Mouse (Mus musculus) CH12.LX (cell line): ENCODE data around the gene Tnfaip3. TPM values are rescaled to one million over a fixed set of nuclear protein-coding genes. Genes with fewer than 3 reads are reported as not detected.

Experiments used
- DNase-seq: peaks from one replicate; pipeline ENCODE4 v3.0.0-alpha.2; 2013; ENCODE audit errors: extremely low read depth
- H3K27ac ChIP-seq: 2 replicates; pipeline ENCODE4 v1.5.1; 2012; ENCODE audit warnings: low read depth, mild to moderate bottlenecking, control low read depth, moderate library complexity; ENCODE audit not compliant: insufficient read depth
- H3K27me3 ChIP-seq: replicated peaks from 2 replicates; pipeline ENCODE3; 2012; ENCODE audit warnings: inconsistent platforms
- H3K36me3 ChIP-seq, 2 experiments: replicated peaks in 1 of 2; 2 replicates each; pipeline versions ENCODE3 to v1.6.1; 2012; ENCODE audit warnings: inconsistent platforms in 1 of 2, low read length in 1 of 2, mild to moderate bottlenecking in 1 of 2, mixed read lengths in 1 of 2, moderate library complexity in 1 of 2; ENCODE audit not compliant: control insufficient read depth in 1 of 2, insufficient read depth in 1 of 2
- H3K4me1 ChIP-seq, 2 experiments: 2 replicates each; pipeline ENCODE4 v1.6.1; 2012; ENCODE audit warnings: inconsistent platforms in 1 of 2, moderate library complexity in 1 of 2; ENCODE audit not compliant: insufficient read depth in 2 of 2, control insufficient read depth in 1 of 2
- H3K4me2 ChIP-seq: 2 replicates; pipeline ENCODE4 v1.6.1; 2012; ENCODE audit warnings: low read depth, mild to moderate bottlenecking, control low read depth; ENCODE audit not compliant: poor library complexity, insufficient read depth, severe bottlenecking
- H3K4me3 ChIP-seq, 3 experiments: fragments of 150-350 bp in 1 of 3; sonication (generic) in 1 of 3; replicated peaks in 1 of 3; 2 replicates each; pipeline versions ENCODE3 to v1.5.1; 2011 to 2012; ENCODE audit warnings: low read depth in 2 of 3, low read length in 2 of 3, mild to moderate bottlenecking in 2 of 3, moderate library complexity in 2 of 3, control low read depth in 1 of 3, improper control_type of control experiment in 1 of 3, inconsistent platforms in 1 of 3, mixed read lengths in 1 of 3; ENCODE audit not compliant: poor library complexity in 1 of 3
- H3K79me2 ChIP-seq: replicated peaks from 2 replicates; pipeline ENCODE4 v1.6.1; 2012; ENCODE audit warnings: mild to moderate bottlenecking, moderate library complexity; ENCODE audit not compliant: control insufficient read depth, poor library complexity, insufficient read depth, severe bottlenecking; ENCODE audit errors: extremely low read depth
- H3K9ac ChIP-seq: 2 replicates; pipeline ENCODE4 v1.6.1; 2012; ENCODE audit warnings: low read depth, mild to moderate bottlenecking, control low read depth, moderate library complexity; ENCODE audit not compliant: insufficient read depth
- H3K9me3 ChIP-seq: replicated peaks from 2 replicates; pipeline ENCODE3; 2012; ENCODE audit warnings: low read length, inconsistent platforms, mixed read lengths
- BHLHE40 ChIP-seq: IDR thresholded peaks from 2 replicates; pipeline ENCODE4 v1.6.1; 2011; ENCODE audit warnings: mild to moderate bottlenecking, low read depth, low read length, improper control_type of control experiment
- CHD1 ChIP-seq: IDR thresholded peaks from 2 replicates; pipeline ENCODE4 v1.6.1; 2012; ENCODE audit warnings: low read depth, low read length, improper control_type of control experiment, inconsistent platforms
- CHD2 ChIP-seq: IDR thresholded peaks from 2 replicates; pipeline ENCODE4 v1.6.1; 2011; ENCODE audit warnings: low read length, improper control_type of control experiment
- CTCF ChIP-seq, 2 experiments: IDR thresholded peaks in 1 of 2; conservative IDR thresholded peaks in 1 of 2; 2 replicates each; pipeline ENCODE4 v1.5.1; 2011 to 2012; ENCODE audit warnings: low read depth in 2 of 2, low read length in 2 of 2, improper control_type of control experiment in 1 of 2, inconsistent platforms in 1 of 2, mild to moderate bottlenecking in 1 of 2, moderate library complexity in 1 of 2
- E2F4 ChIP-seq: IDR thresholded peaks from 2 replicates; pipeline ENCODE4 v1.6.1; 2011; ENCODE audit warnings: low read depth, low read length, improper control_type of control experiment; ENCODE audit not compliant: insufficient replicate concordance
- ELF1 ChIP-seq: IDR thresholded peaks from 2 replicates; pipeline ENCODE4 v1.6.1; 2014; ENCODE audit warnings: low read depth, mild to moderate bottlenecking, inconsistent platforms, low read length, improper control_type of control experiment
- EP300 ChIP-seq: IDR thresholded peaks from 2 replicates; pipeline ENCODE4 v1.6.1; 2011; ENCODE audit warnings: low read length, improper control_type of control experiment
- ETS1 ChIP-seq: conservative IDR thresholded peaks from 2 replicates; pipeline ENCODE4 v1.6.1; 2012; ENCODE audit warnings: low read depth, mild to moderate bottlenecking, inconsistent platforms, low read length, improper control_type of control experiment, moderate library complexity
- GABPA ChIP-seq: IDR thresholded peaks from 2 replicates; pipeline ENCODE4 v1.6.1; 2012; ENCODE audit warnings: low read depth, low read length, improper control_type of control experiment, inconsistent platforms; ENCODE audit not compliant: insufficient replicate concordance
- HCFC1 ChIP-seq: IDR thresholded peaks from 2 replicates; pipeline ENCODE4 v1.6.1; 2012; ENCODE audit warnings: low read depth, mild to moderate bottlenecking, inconsistent platforms, low read length, improper control_type of control experiment
- IRF4 ChIP-seq: IDR thresholded peaks from 2 replicates; pipeline ENCODE4 v1.6.1; 2014; ENCODE audit warnings: low read depth, mild to moderate bottlenecking, inconsistent platforms, low read length, improper control_type of control experiment
- JUN ChIP-seq: IDR thresholded peaks from 2 replicates; pipeline ENCODE4 v1.6.1; 2011; ENCODE audit warnings: low read depth, mild to moderate bottlenecking, low read length, improper control_type of control experiment, moderate library complexity; ENCODE audit not compliant: insufficient read depth
- JUND ChIP-seq: conservative IDR thresholded peaks from 2 replicates; pipeline ENCODE4 v1.6.1; 2011; ENCODE audit warnings: low read depth, low read length, improper control_type of control experiment
- KAT2A ChIP-seq: IDR thresholded peaks from 2 replicates; pipeline ENCODE4 v1.6.1; 2012; ENCODE audit warnings: low read length, improper control_type of control experiment, inconsistent platforms; ENCODE audit not compliant: insufficient replicate concordance
- MAFK ChIP-seq: IDR thresholded peaks from 2 replicates; pipeline ENCODE4 v1.6.1; 2011; ENCODE audit warnings: low read length, improper control_type of control experiment; ENCODE audit not compliant: insufficient replicate concordance
- MAX ChIP-seq: IDR thresholded peaks from 2 replicates; pipeline ENCODE4 v1.6.1; 2011; ENCODE audit warnings: low read length, improper control_type of control experiment
- MAZ ChIP-seq: IDR thresholded peaks from 2 replicates; pipeline ENCODE4 v1.6.1; 2012; ENCODE audit warnings: low read depth, mild to moderate bottlenecking, inconsistent platforms, low read length, improper control_type of control experiment, moderate library complexity
- MEF2A ChIP-seq: IDR thresholded peaks from 2 replicates; pipeline ENCODE4 v1.6.1; 2014; ENCODE audit warnings: low read depth, mild to moderate bottlenecking, inconsistent platforms, low read length, improper control_type of control experiment, borderline replicate concordance
- MXI1 ChIP-seq: IDR thresholded peaks from 2 replicates; pipeline ENCODE4 v1.6.1; 2011; ENCODE audit warnings: mild to moderate bottlenecking, low read depth, low read length, improper control_type of control experiment
- MYC ChIP-seq: IDR thresholded peaks from 2 replicates; pipeline ENCODE4 v1.6.1; 2011; ENCODE audit warnings: low read depth, mild to moderate bottlenecking, improper control_type of control experiment, low read length
- NELFE ChIP-seq: IDR thresholded peaks from 2 replicates; pipeline ENCODE4 v1.6.1; 2011; ENCODE audit warnings: low read depth, low read length, improper control_type of control experiment
- NRF1 ChIP-seq: IDR thresholded peaks from 2 replicates; pipeline ENCODE4 v1.6.1; 2014; ENCODE audit warnings: low read depth, mild to moderate bottlenecking, inconsistent platforms, low read length, improper control_type of control experiment, moderate library complexity
- PAX5 ChIP-seq: IDR thresholded peaks from 2 replicates; pipeline ENCODE4 v1.6.1; 2012; ENCODE audit warnings: low read length, inconsistent platforms, mixed read lengths
- POLR2A ChIP-seq: IDR thresholded peaks from 2 replicates; pipeline ENCODE4 v1.6.1; 2011; ENCODE audit warnings: low read depth, mild to moderate bottlenecking, improper control_type of control experiment, low read length
- POLR2AphosphoS2 ChIP-seq: IDR thresholded peaks from 2 replicates; pipeline ENCODE4 v1.6.1; 2011; ENCODE audit warnings: low read depth, low read length, improper control_type of control experiment
- RAD21 ChIP-seq: IDR thresholded peaks from 2 replicates; pipeline ENCODE4 v1.6.1; 2011; ENCODE audit warnings: low read depth, mild to moderate bottlenecking, low read length, improper control_type of control experiment, moderate library complexity
- RCOR1 ChIP-seq: conservative IDR thresholded peaks from 2 replicates; pipeline ENCODE4 v1.6.1; 2012; ENCODE audit warnings: low read depth, mild to moderate bottlenecking, inconsistent platforms, low read length, improper control_type of control experiment
- SIN3A ChIP-seq: IDR thresholded peaks from 2 replicates; pipeline ENCODE4 v1.6.1; 2012; ENCODE audit warnings: low read length, improper control_type of control experiment, inconsistent platforms
- SMC3 ChIP-seq: IDR thresholded peaks from 2 replicates; pipeline ENCODE4 v1.6.1; 2011; ENCODE audit warnings: low read depth, low read length, improper control_type of control experiment
- TBP ChIP-seq: conservative IDR thresholded peaks from 2 replicates; pipeline ENCODE4 v1.6.1; 2011; ENCODE audit warnings: low read depth, low read length, improper control_type of control experiment
- TCF12 ChIP-seq: IDR thresholded peaks from 2 replicates; pipeline ENCODE4 v1.6.1; 2014; ENCODE audit warnings: low read depth, mild to moderate bottlenecking, inconsistent platforms, low read length, improper control_type of control experiment
- UBTF ChIP-seq: IDR thresholded peaks from 2 replicates; pipeline ENCODE4 v1.6.1; 2012; ENCODE audit warnings: low read depth, mild to moderate bottlenecking, inconsistent platforms, low read length, improper control_type of control experiment, moderate library complexity
- USF1 ChIP-seq: IDR thresholded peaks from 2 replicates; pipeline ENCODE4 v1.6.1; 2014; ENCODE audit warnings: low read depth, mild to moderate bottlenecking, inconsistent platforms, low read length, improper control_type of control experiment
- USF2 ChIP-seq: conservative IDR thresholded peaks from 2 replicates; pipeline ENCODE4 v1.6.1; 2011; ENCODE audit warnings: low read depth, low read length, improper control_type of control experiment
- ZC3H11A ChIP-seq: IDR thresholded peaks from 2 replicates; pipeline ENCODE4 v1.6.1; 2012; ENCODE audit warnings: low read depth, mild to moderate bottlenecking, inconsistent platforms, low read length, improper control_type of control experiment
- ZKSCAN1 ChIP-seq: IDR thresholded peaks from 2 replicates; pipeline ENCODE4 v1.6.1; 2012; ENCODE audit warnings: low read depth, inconsistent platforms, low read length, improper control_type of control experiment, borderline replicate concordance
- ZMIZ1 ChIP-seq: IDR thresholded peaks from 2 replicates; pipeline ENCODE4 v1.6.1; 2012; ENCODE audit warnings: low read depth, mild to moderate bottlenecking, inconsistent platforms, low read length, improper control_type of control experiment
- ZNF384 ChIP-seq: IDR thresholded peaks from 2 replicates; pipeline ENCODE4 v1.6.1; 2012; ENCODE audit warnings: low read depth, low read length, improper control_type of control experiment, inconsistent platforms
- dilution Hi-C: fragments of 300-500 bp; cut with MboI; formaldehyde crosslinking; loops from 2 replicates; pipeline ENCODE4 v1.14.3; 2020; ENCODE audit warnings: low sequenced_read_pairs; ENCODE audit not compliant: extremely low pct_unique_long_range_greater_than_20kb, extremely low pct_ligation_motif_present
- in situ Hi-C: fragments of 300-500 bp; cut with MboI; formaldehyde crosslinking; loops from 3 replicates; pipeline ENCODE4 v1.14.3; 2019; ENCODE audit warnings: low sequenced_read_pairs, low pct_ligation_motif_present, low pct_unique_long_range_greater_than_20kb, mixed read lengths
- polyA plus RNA-seq: library from polyadenylated mRNA; unstranded; fragments of >175 nt; gene quantifications from 2 replicates; pipeline ENCODE4 v1.2.1, GENCODE M21; 2012; ENCODE audit warnings: low read depth; ENCODE audit not compliant: insufficient read length
- total RNA-seq, 2 experiments: library from RNA; depleted of rRNA; stranded (reverse); fragments of 300-350 nt in 1 of 2; fragments of >200 nt in 1 of 2; gene quantifications; 2 replicates each; pipeline ENCODE4 v1.2.3; 2012 to 2014

Tnfaip3 gene
- total and polyA plus RNA-seq, 3 experiments = 24.6 to 95.3 (median 51.7) TPM

GRCm38 (mm10) chr10:18987046-18987906 is 28.2 kb downstream of the Tnfaip3 start:
- in situ Hi-C loops = no loop called here
- TF ChIP-seq MXI1 (peak; percentile 48; the same call in 1 of the 2 replicates), USF2 (no peak), TBP (peak; percentile 60; the same call in 1 of the 2 replicates), POLR2AphosphoS2 (no peak), SIN3A (peak; percentile 85; the same call in 1 of the 2 replicates), ZC3H11A (no peak), SMC3 (no peak), ZMIZ1 (no peak), ZKSCAN1 (no peak), GABPA (no peak), USF1 (no peak), EP300 (no peak), PAX5 (no peak), CTCF (conservative IDR thresholded peaks at IDR 0.05 in 1 of 2, IDR thresholded peaks at IDR 0.05 in 1 of 2; ENCODE audit: low read depth in 2 of 2, low read length in 2 of 2) (no peak), UBTF (no peak; the same call in 1 of the 2 replicates), ELF1 (no peak), JUND (no peak), TCF12 (peak; percentile 58), CHD1 (peak; percentile 89), NELFE (no peak), MEF2A (no peak), MAFK (no peak; the same call in 1 of the 2 replicates), E2F4 (no peak), KAT2A (no peak), RCOR1 (peak; percentile 85; the same call in 1 of the 2 replicates), POLR2A (no peak; the same call in 1 of the 2 replicates), RAD21 (no peak; the same call in 1 of the 2 replicates), NRF1 (0 out of 2 replicates have a peak, but pooled peaks have one; percentile 1), JUN (no peak), HCFC1 (no peak), MAX (no peak), CHD2 (peak; percentile 93), ETS1 (peak; percentile 89), BHLHE40 (peak; percentile 60), MAZ (peak; percentile 56; the same call in 1 of the 2 replicates), IRF4 (no peak; the same call in none of the 2 replicates), ZNF384 (peak; percentile 80), MYC (peak; percentile 66; the same call in 1 of the 2 replicates)
- TF ChIP-seq, all 38 proteins: peak for 13

More at GRCm38 (mm10) chr10:18987046-18987906, 28.2 kb downstream of the Tnfaip3 start:
- Histone ChIP-seq H3K36me3 (no peaks in the 10 kb centered on the region), H3K4me1 (peaks cover 13 to 74% of the 10 kb centered on the region in 2 experiments), H3K79me2 (no peaks in the 10 kb centered on the region), H3K27ac (peak overlapping the region; percentile 99), H3K4me3 (peak overlapping the region; percentile 22 to 53 (median 26)), H3K9me3 (no peaks in the 10 kb centered on the region), H3K27me3 (no peaks in the 10 kb centered on the region), H3K9ac (peak overlapping the region; percentile 99), H3K4me2 (peak overlapping the region; percentile 97)
- dilution Hi-C loops = no loop called here
- DNase-seq = peak; percentile 82
